Mouse (Mus musculus) olfactory bulb, adult 2 months (tissue): ENCODE data around the gene Ugt1a9.
"Not testable (repeated sequence)": the region's sequence is repeated elsewhere in the genome, so short reads cannot be mapped to it uniquely, and the experiment has no call there.

Source experiments
- CTCF ChIP-seq: fragments of 200-500 bp; IDR thresholded peaks from 2 replicates; pipeline ENCODE4 v1.5.1; 2012; ENCODE audit warnings: low read depth, mild to moderate bottlenecking, low read length, moderate library complexity; ENCODE audit not compliant: insufficient read depth
- POLR2A ChIP-seq: fragments of 200-500 bp; IDR thresholded peaks from 2 replicates; pipeline ENCODE4 v1.6.1; 2012; ENCODE audit warnings: mild to moderate bottlenecking, low read depth, low read length, moderate library complexity; ENCODE audit not compliant: insufficient read depth

GRCm38 (mm10) chr1:88044832-88045437 lies 25.7 kb upstream of the Ugt1a9 start:
- not testable (repeated sequence) for TF ChIP-seq POLR2A, CTCF
